Mouse (Mus musculus): ENCODE results near the gene Asphd1. TPM values are rescaled to one million over a fixed set of nuclear protein-coding genes. Genes with fewer than 3 reads are reported as not detected.

Gene Asphd1
- polyA plus RNA-seq, 1 experiment from 2014 or later: 6.5 TPM

DNA sequence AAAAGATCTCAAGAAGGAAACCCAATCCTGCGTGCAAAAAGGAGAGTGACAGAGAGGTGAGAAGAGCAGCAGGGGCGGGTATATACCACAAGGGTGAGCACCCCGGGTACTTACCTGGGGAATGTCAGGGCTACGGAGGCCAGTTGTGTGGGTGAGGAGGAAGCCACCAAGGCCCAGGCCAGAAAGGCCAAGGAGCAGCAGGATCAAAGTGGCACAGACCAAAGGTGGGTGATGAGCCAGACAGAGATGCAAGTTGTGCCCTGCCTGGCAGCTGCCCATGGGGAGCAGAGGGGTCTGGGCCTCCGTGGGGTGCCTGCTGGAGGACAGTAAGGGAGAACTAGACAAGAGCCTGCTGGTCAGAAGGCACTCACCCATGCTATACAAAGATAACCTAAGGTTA is 52.5 kb downstream of the Asphd1 start:
- no peak for DNase-seq
- Histone ChIP-seq H3K27me3 (ENCODE audit: control insufficient read depth, insufficient read depth, low read length) (no peaks in the 10 kb centered on the region), H3K4me3 (replicated peaks; ENCODE audit: low read depth, low read length) (no peak overlapping the region), H3K27ac (replicated peaks; ENCODE audit: low read depth, low read length) (no peak overlapping the region), H3K4me1 (ENCODE audit: control insufficient read depth, insufficient read depth, low read length) (peaks cover 14% of the 10 kb centered on the region), H3K4me2 (ENCODE audit: low read length) (peak overlapping the region; percentile 84), H3K9ac (replicated peaks; ENCODE audit: low read length) (0 out of 2 replicates have a peak overlapping the region, but pooled peaks have one; percentile 16), H3K9me3 (ENCODE audit: control insufficient read depth, low read length) (no peaks in the 10 kb centered on the region), H3K36me3 (ENCODE audit: control insufficient read depth, insufficient read depth, low read length) (no peaks in the 10 kb centered on the region)
- no peak for ATAC-seq (ENCODE audit: low FRiP score, low TSS enrichment)
- 83% methylated on average over 5 of the region's 5 CpGs for WGBS

Other genes with a start within 250 kb of the Asphd1 start
- gene Coro1a, start 241.8 kb downstream of the Asphd1 start, polyA plus RNA-seq (2014; fragmentation: Nextera tagmentation; extraction: Ambion mirVana): 95.0 and 115 TPM in 2 replicates
- 78.4 and 110 TPM in 2 replicates for gene Mapk3, start 190.0 kb downstream of the Asphd1 start, polyA plus RNA-seq (2014; fragmentation: Nextera tagmentation; extraction: Ambion mirVana)
- gene Gdpd3, start 183.2 kb downstream of the Asphd1 start, polyA plus RNA-seq (2014; fragmentation: Nextera tagmentation; extraction: Ambion mirVana): 2.0 and 3.4 TPM in 2 replicates
- 218 and 255 TPM in 2 replicates for gene Ypel3, start 172.6 kb downstream of the Asphd1 start, polyA plus RNA-seq (2014; fragmentation: Nextera tagmentation; extraction: Ambion mirVana)
- 0.22 and 0.24 TPM in 2 replicates for gene Tbx6, start 168.1 kb downstream of the Asphd1 start, polyA plus RNA-seq (2014; fragmentation: Nextera tagmentation; extraction: Ambion mirVana)
- 210 and 212 TPM in 2 replicates for gene Ppp4c, start 157.1 kb downstream of the Asphd1 start, polyA plus RNA-seq (2014; fragmentation: Nextera tagmentation; extraction: Ambion mirVana)
- gene Fam57b, start 151.9 kb downstream of the Asphd1 start, polyA plus RNA-seq (2014; fragmentation: Nextera tagmentation; extraction: Ambion mirVana): 51.6 and 72.4 TPM in 2 replicates
- not detected in 2 replicates for gene 4930451I11Rik, start 117.9 kb downstream of the Asphd1 start, polyA plus RNA-seq (2014; fragmentation: Nextera tagmentation; extraction: Ambion mirVana)
- 9.7 and 15.3 TPM in 2 replicates for gene Doc2a, start 102.2 kb downstream of the Asphd1 start, polyA plus RNA-seq (2014; fragmentation: Nextera tagmentation; extraction: Ambion mirVana)
- gene Hirip3, start 87.6 kb downstream of the Asphd1 start, polyA plus RNA-seq (2014; fragmentation: Nextera tagmentation; extraction: Ambion mirVana): 8.0 and 12.8 TPM in 2 replicates
- gene Ino80e, start 87.2 kb downstream of the Asphd1 start, polyA plus RNA-seq (2014; fragmentation: Nextera tagmentation; extraction: Ambion mirVana): 93.5 and 95.8 TPM in 2 replicates
- gene Taok2, start 64.9 kb downstream of the Asphd1 start, polyA plus RNA-seq (2014; fragmentation: Nextera tagmentation; extraction: Ambion mirVana): 39.0 and 39.5 TPM in 2 replicates
- gene Tmem219, start 26.7 kb downstream of the Asphd1 start, polyA plus RNA-seq (2014; fragmentation: Nextera tagmentation; extraction: Ambion mirVana): 29.2 and 34.9 TPM in 2 replicates
- 98.6 and 106 TPM in 2 replicates for gene Kctd13, start 20.7 kb downstream of the Asphd1 start, polyA plus RNA-seq (2014; fragmentation: Nextera tagmentation; extraction: Ambion mirVana)
- gene Sez6l2, start 981 bp upstream of the Asphd1 start, polyA plus RNA-seq (2014; fragmentation: Nextera tagmentation; extraction: Ambion mirVana): 59.1 and 66.9 TPM in 2 replicates
- gene Cdipt, start 26.3 kb upstream of the Asphd1 start, polyA plus RNA-seq (2014; fragmentation: Nextera tagmentation; extraction: Ambion mirVana): 101 and 106 TPM in 2 replicates
- 1.1 and 1.3 TPM in 2 replicates for gene Cdiptos, start 26.5 kb upstream of the Asphd1 start, polyA plus RNA-seq (2014; fragmentation: Nextera tagmentation; extraction: Ambion mirVana)
- gene Mvp, start 65.0 kb upstream of the Asphd1 start, polyA plus RNA-seq (2014; fragmentation: Nextera tagmentation; extraction: Ambion mirVana): 1.7 and 3.1 TPM in 2 replicates
- gene Pagr1b, start 66.9 kb upstream of the Asphd1 start, polyA plus RNA-seq (2014; fragmentation: Nextera tagmentation; extraction: Ambion mirVana): not detected in 2 replicates
- 21.2 and 38.3 TPM in 2 replicates for gene Pagr1a, start 67.8 kb upstream of the Asphd1 start, polyA plus RNA-seq (2014; fragmentation: Nextera tagmentation; extraction: Ambion mirVana)
- gene Gm42742, start 71.5 kb upstream of the Asphd1 start, polyA plus RNA-seq (2014; fragmentation: Nextera tagmentation; extraction: Ambion mirVana): 53.4 and 64.6 TPM in 2 replicates
- gene Prrt2, start 71.6 kb upstream of the Asphd1 start, polyA plus RNA-seq (2014; fragmentation: Nextera tagmentation; extraction: Ambion mirVana): 21.8 and 28.9 TPM in 2 replicates
- 68.3 and 80.8 TPM in 2 replicates for gene Maz, start 77.5 kb upstream of the Asphd1 start, polyA plus RNA-seq (2014; fragmentation: Nextera tagmentation; extraction: Ambion mirVana)
- 18.9 and 30.2 TPM in 2 replicates for gene Kif22, start 92.9 kb upstream of the Asphd1 start, polyA plus RNA-seq (2014; fragmentation: Nextera tagmentation; extraction: Ambion mirVana)
- gene Zg16, start 137.7 kb upstream of the Asphd1 start, polyA plus RNA-seq (2014; fragmentation: Nextera tagmentation; extraction: Ambion mirVana): not detected in 2 replicates
- gene AI467606, start 141.8 kb upstream of the Asphd1 start, polyA plus RNA-seq (2014; fragmentation: Nextera tagmentation; extraction: Ambion mirVana): 0.84 and 2.2 TPM in 2 replicates
- 0.11 and 0.67 TPM in 2 replicates for gene Qprt, start 172.6 kb upstream of the Asphd1 start, polyA plus RNA-seq (2014; fragmentation: Nextera tagmentation; extraction: Ambion mirVana)
- gene Spn, start 188.2 kb upstream of the Asphd1 start, polyA plus RNA-seq (2014; fragmentation: Nextera tagmentation; extraction: Ambion mirVana): not detected in 2 replicates
- gene Cd2bp2, start 246.5 kb upstream of the Asphd1 start, polyA plus RNA-seq (2014; fragmentation: Nextera tagmentation; extraction: Ambion mirVana): 59.5 and 81.1 TPM in 2 replicates

Measured in midbrain, embryonic 14.5 days (tissue).